Mouse (Mus musculus): ENCODE results near the gene Pde1b.

DNA sequence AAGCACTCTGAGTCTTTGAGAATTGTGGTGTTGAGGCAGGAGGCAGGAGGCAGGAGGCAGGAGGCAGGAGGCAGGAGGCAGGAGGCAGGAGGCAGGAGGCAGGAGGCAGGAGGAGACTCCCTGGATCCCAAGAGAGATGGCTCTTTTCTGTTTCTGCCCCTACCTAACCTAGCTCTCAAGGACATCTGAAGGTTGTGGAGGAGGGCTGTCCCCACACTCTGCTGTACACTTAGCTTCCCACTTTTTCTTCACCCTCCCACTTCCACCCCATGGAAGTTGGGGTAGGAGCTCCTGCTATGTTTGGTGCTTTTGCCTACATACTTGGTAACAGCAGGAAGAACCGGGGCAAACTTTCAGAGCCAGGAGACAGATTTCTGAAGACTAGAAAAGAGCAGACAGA, 33.0 kb downstream of the Pde1b start:
- TF ChIP-seq POLR2A (IDR thresholded peaks at IDR 0.05; ENCODE audit: borderline replicate concordance, insufficient read depth, low read length) (no peak), CTCF (IDR thresholded peaks at IDR 0.05; ENCODE audit: borderline replicate concordance, insufficient read depth, low read depth, low read length) (no peak)
